Mouse (Mus musculus) liver, postnatal 0 days (tissue): ENCODE data around the gene Pfkp. TPM values are rescaled to one million over a fixed set of nuclear protein-coding genes. Genes with fewer than 3 reads are reported as not detected.

Experiments
- ATAC-seq: fragments of 200-750 bp; cut with Nextera tagmentation; 2 replicates; pipeline ENCODE4 v1.8.0; 2017; ENCODE audit warnings: mild to moderate bottlenecking, moderate library complexity
- DNase-seq: peaks from one replicate; pipeline ENCODE4 v3.0.0-alpha.2; 2016
- H3K27ac ChIP-seq: fragments of 300-500 bp; sonication (generic); 2 replicates; pipeline ENCODE4 v1.5.1; 2014; ENCODE audit warnings: antibody characterized with exemption, moderate library complexity, mild to moderate bottlenecking, low read depth
- H3K27me3 ChIP-seq: fragments of 300-500 bp; sonication (generic); 2 replicates; pipeline ENCODE4 v1.6.1; 2014; ENCODE audit warnings: low read length, control low read depth, mixed read lengths; ENCODE audit not compliant: insufficient read depth
- H3K36me3 ChIP-seq: fragments of 300-500 bp; sonication (generic); replicated peaks from 2 replicates; pipeline ENCODE4 v1.6.1; 2014; ENCODE audit warnings: mild to moderate bottlenecking, control low read depth, low read length, moderate library complexity, mixed read lengths; ENCODE audit not compliant: insufficient read depth
- H3K4me1 ChIP-seq: fragments of 300-500 bp; sonication (generic); 2 replicates; pipeline ENCODE4 v1.6.1; 2014; ENCODE audit warnings: antibody characterized with exemption, mild to moderate bottlenecking, control low read depth; ENCODE audit not compliant: insufficient read depth
- H3K4me2 ChIP-seq: fragments of 300-500 bp; sonication (generic); 2 replicates; pipeline ENCODE4 v1.6.1; 2014; ENCODE audit warnings: low read depth, mild to moderate bottlenecking, low read length, moderate library complexity, mixed read lengths
- H3K4me3 ChIP-seq: fragments of 300-500 bp; sonication (generic); 2 replicates; pipeline ENCODE4 v1.5.1; 2014; ENCODE audit warnings: low read depth, low read length
- H3K9ac ChIP-seq: fragments of 300-500 bp; sonication (generic); replicated peaks from 2 replicates; pipeline ENCODE4 v1.6.1; 2014; ENCODE audit warnings: mild to moderate bottlenecking, moderate library complexity
- H3K9me3 ChIP-seq: fragments of 300-500 bp; sonication (generic); 2 replicates; pipeline ENCODE4 v1.6.1; 2016; ENCODE audit warnings: mild to moderate bottlenecking, control low read depth, low read length, mixed read lengths
- CTCF ChIP-seq: sonication (generic); IDR thresholded peaks from 2 replicates; pipeline ENCODE4 v1.5.1; 2016; ENCODE audit warnings: antibody characterized with exemption, low read depth
- EP300 ChIP-seq: IDR thresholded peaks from 2 replicates; pipeline ENCODE4 v1.6.1; 2016; ENCODE audit warnings: antibody characterized with exemption, low read depth, mild to moderate bottlenecking
- WGBS: fragments of 180-500 bp; shearing (Covaris S2); extraction: QIAGEN DNeasy Blood & Tissue Kit; methylation state at CpG from one replicate; pipeline ENCODE4 v1.1.7; 2014; ENCODE audit not compliant: insufficient replicate concordance; 5-methylcytosine and 5-hydroxymethylcytosine counted together
- polyA plus RNA-seq: library from polyadenylated mRNA; unstranded; fragments of >200 nt; fragmentation: Nextera tagmentation; extraction: Ambion mirVana; gene quantifications from 2 replicates; pipeline ENCODE4 v1.2.1, GENCODE M21; 2015

Gene Pfkp
- polyA plus RNA-seq, 1 experiment from 2014 or later, result 4.9 TPM

DNA sequence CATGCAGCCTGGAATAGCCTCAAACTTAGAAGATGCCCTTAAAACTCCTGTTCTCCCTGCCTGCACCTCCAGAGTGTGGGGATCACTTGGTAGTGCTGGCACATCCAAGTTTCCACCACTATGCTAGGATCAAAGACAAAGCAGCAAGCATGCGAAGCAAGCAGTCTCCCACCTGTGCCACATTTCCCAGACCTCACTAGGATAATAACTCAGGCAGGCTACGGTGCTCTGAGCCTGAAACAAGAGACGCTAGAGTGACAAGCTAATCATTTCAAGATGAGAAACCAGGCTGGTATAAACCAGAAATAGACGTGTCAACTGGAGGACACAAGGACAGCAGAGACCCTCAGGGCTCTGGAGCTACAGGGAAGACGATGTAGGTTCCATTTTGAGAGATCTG, 18.6 kb downstream of the Pfkp start:
- Histone ChIP-seq H3K4me1 (peaks cover 13% of the 10 kb centered on the region), H3K27ac (no peak overlapping the region), H3K4me2 (no peak overlapping the region), H3K9me3 (no peaks in the 10 kb centered on the region), H3K9ac (no peak overlapping the region), H3K36me3 (0 out of 2 replicates have a peak, but pooled peaks cover 2% of the 10 kb centered on the region), H3K4me3 (no peak overlapping the region), H3K27me3 (no peaks in the 10 kb centered on the region)
- DNase-seq, result no peak
- TF ChIP-seq EP300, result no peak
- TF ChIP-seq CTCF, result no peak
- ATAC-seq, result no peak
- 78% methylated on average over 5 of the region's 5 CpGs for WGBS

DNA sequence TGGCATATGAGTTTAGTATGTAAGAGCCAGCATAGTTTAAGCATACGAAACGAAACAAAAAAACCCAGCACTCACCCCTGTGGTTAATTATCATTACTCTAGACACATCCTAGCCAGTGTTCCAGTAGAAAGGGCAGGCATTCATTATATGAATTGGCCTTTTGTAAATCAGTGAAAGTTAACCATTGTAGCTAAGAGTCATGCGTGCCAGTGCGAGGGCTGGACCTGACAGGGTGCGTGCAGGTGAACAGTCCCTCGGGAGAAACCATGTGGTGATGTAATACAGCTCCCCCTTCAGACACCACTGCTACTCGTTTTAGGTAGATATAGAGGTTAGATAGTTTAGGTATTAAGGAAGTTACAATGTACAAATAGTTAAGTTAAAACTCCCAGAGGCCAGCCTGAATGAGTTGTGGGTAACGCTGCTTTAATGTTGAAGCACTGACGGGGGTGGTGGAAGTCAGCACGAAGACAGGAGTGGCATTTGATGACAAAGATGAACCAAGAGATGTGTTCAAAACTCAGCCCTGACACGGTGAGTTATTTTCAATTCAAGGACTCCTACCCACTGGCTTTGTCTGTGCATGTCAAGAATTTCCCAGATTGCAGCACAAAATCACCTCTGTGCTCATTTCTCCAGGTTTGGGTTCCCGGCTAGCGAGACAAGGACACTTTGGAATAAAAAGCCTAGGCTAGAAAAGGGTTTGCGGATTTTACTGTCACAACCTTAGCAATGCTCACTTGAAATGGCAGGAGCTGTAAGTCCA, 19.4 kb downstream of the Pfkp start:
- H3K9me3 ChIP-seq, result no peaks in the 10 kb centered on the region
- WGBS, result 82% methylated on average over 14 of the region's 14 CpGs
- H3K27me3 ChIP-seq, result no peaks in the 10 kb centered on the region
- H3K36me3 ChIP-seq, result no peaks in the 10 kb centered on the region
- no peak overlapping the region for H3K4me3 ChIP-seq
- no peak for DNase-seq
- H3K4me1 ChIP-seq, result peaks cover 13% of the 10 kb centered on the region
- no peak for ATAC-seq
- H3K4me2 ChIP-seq, result no peak overlapping the region
- no peak overlapping the region for H3K9ac ChIP-seq
- H3K27ac ChIP-seq, result no peak overlapping the region
- TF ChIP-seq EP300 (no peak), CTCF (no peak)

DNA sequence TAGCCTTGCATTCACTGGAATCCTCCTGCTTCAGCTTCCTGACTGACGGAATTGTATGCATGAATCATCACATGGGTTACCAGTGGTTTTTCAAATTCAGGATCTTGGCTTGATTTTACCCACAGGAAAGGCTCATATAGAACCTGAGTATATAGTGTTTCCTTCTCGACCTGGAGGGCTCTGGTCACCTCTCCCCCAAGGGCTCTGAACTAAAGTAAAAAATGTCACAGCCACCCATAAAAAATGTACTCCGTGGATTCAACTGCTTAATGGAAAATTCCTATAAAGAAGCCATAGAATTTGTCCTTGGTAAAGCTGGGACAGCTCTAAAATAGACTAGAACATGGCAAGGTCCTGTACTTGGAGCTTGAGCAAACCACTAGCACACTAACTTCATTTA, 20.3 kb downstream of the Pfkp start:
- Histone ChIP-seq H3K27ac (no peak overlapping the region), H3K4me3 (no peak overlapping the region), H3K9ac (no peak overlapping the region), H3K4me2 (no peak overlapping the region), H3K36me3 (no peaks in the 10 kb centered on the region), H3K9me3 (no peaks in the 10 kb centered on the region), H3K27me3 (no peaks in the 10 kb centered on the region), H3K4me1 (peaks cover 10% of the 10 kb centered on the region)
- no peak for ATAC-seq
- TF ChIP-seq EP300 (no peak), CTCF (no peak)
- DNase-seq, result no peak
- WGBS, result 69% methylated on average over 3 of the region's 3 CpGs

DNA sequence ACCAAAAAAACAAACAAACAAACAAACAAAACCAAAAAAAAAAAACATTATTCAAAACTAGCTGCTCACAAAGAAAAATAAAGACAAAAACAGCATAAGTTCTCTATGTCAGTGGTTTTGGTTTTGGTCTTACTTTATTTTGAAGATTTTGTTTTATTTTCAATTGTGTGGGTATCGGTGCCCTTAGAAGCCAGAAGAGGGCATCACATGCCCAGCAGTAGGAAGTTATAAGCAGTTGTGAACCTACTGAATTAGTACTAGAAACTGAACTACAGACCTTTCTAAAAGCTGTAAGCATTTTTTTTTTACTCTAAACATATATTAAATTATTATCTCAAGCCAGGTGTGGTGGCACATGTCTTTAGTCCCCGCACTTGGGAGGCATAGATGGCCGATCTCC, 21.2 kb downstream of the Pfkp start:
- Histone ChIP-seq H3K9me3 (no peaks in the 10 kb centered on the region), H3K27me3 (no peaks in the 10 kb centered on the region), H3K36me3 (no peaks in the 10 kb centered on the region), H3K4me2 (no peak overlapping the region), H3K4me3 (no peak overlapping the region), H3K9ac (no peak overlapping the region), H3K27ac (no peak overlapping the region), H3K4me1 (peaks cover 3% of the 10 kb centered on the region; the same call in 1 of the 2 replicates)
- ATAC-seq (no peak), DNase-seq (no peak)
- 86% methylated on average over 3 of the region's 3 CpGs for WGBS
- TF ChIP-seq EP300, result no peak
- TF ChIP-seq CTCF, result peak; percentile 36

DNA sequence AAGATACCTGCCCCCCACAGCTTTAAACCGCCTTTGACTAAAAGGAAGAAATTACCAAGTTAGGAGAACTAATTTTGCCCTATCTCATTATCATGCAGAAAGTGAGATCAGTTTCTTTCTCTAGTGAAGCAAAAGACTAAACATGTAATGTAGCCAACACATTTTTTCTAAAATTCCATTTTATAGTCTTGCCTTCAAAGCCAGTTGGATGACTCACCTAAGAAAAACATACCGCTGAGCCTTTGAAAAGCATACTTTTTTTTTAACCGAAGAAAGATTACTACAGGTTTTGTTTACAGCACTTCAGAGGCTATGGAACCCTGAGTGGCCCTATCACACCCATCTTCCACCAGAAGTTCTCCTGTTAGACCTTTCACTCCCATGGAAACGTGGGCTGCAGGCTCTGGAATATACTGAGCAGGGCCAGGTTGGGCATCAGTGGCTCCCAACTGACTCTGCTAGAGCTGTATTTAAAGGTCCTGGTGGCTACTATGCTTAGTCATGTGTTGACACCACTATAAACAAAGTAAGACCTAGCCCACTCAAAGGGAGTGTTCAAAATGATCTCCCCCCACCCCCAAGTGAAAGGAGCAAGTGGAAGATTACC, 22.0 kb downstream of the Pfkp start:
- H3K9me3 ChIP-seq, result no peaks in the 10 kb centered on the region
- ATAC-seq, result no peak

DNA sequence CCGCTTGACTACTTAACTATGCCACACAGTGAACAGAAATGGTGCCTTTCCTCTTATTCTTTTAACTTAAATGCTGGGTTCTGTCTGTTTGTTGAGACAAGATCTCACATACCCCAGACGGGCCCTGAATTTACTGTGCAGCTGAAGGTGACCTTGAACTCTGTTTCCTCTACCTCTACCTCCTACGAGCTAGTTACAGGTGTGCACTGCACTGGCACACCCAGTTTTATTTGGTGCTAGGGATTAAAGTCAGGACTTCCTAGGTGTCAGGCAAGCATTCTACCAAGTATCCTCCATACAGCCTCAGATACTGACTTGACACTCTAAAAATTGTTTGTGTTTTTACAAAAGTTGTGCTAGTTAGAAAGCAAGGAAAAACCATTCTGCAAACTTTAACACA, 22.6 kb downstream of the Pfkp start:
- no peak overlapping the region for H3K27ac ChIP-seq
- no peak overlapping the region for H3K9ac ChIP-seq
- no peaks in the 10 kb centered on the region for H3K27me3 ChIP-seq
- no peak for ATAC-seq
- DNase-seq, result no peak
- H3K4me1 ChIP-seq, result no peaks in the 10 kb centered on the region
- TF ChIP-seq CTCF (no peak), EP300 (no peak)
- no peaks in the 10 kb centered on the region for H3K36me3 ChIP-seq
- no peak overlapping the region for H3K4me2 ChIP-seq
- 62% methylated on average over 3 of the region's 3 CpGs for WGBS
- H3K4me3 ChIP-seq, result no peak overlapping the region
- H3K9me3 ChIP-seq, result no peaks in the 10 kb centered on the region

More for the DNA sequence above, 22.0 kb downstream of the Pfkp start:
- no peak for TF ChIP-seq EP300
- TF ChIP-seq CTCF, result no peak
- DNase-seq, result no peak
- H3K4me2 ChIP-seq, result no peak overlapping the region
- no peak overlapping the region for H3K27ac ChIP-seq
- no peak overlapping the region for H3K4me3 ChIP-seq
- no peak overlapping the region for H3K9ac ChIP-seq
- no peaks in the 10 kb centered on the region for H3K4me1 ChIP-seq
- no peaks in the 10 kb centered on the region for H3K27me3 ChIP-seq
- WGBS, result 74% methylated on average over 4 of the region's 4 CpGs
- no peaks in the 10 kb centered on the region for H3K36me3 ChIP-seq
